Mouse (Mus musculus) yolk sac, embryonic 10.5 days (tissue): ENCODE measurements around the gene Celf1.

Experiments
- DNase-seq: peaks from one replicate; pipeline ENCODE4 v3.0.0-alpha.2; 2017; ENCODE audit warnings: low spot score

Celf1 gene

DNA sequence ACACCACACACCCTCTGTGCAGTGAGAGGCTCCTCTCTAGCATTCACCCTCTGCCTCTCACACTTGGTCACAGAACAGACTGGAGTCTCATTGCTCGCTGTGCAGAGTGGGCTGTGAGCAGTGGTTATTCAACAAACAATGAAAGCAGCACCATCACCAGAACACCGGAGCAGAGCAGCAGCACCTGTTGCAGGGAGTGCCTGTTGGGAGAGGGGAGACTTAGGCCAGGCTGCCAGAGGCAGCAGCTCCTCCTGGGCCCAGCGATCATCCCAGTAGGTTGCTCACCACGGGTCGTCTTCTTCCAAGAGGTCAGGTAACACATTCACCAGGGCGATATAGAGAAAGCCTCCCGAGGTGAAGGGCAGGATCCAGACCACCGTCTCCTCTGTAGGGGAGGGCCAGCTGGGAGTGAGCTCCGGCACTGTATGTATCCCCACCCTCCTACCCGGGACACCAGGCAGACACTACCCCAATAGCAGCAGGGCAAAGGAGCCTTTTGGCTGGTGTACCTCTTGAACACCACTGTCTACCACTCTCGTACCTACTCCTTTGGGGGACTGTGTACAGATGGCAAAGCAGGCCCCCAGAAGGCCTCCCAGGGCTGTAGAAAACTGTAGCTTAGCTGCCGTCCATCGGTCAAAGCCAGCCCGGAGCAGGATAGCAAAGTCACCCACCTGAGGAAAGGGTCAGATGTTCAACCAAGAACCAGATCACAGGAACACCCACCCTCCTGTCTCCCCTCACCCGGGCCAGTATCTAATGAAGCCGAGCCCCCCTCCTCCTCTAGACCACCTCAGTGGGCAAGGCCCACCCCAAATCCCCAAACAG lies 122.8 kb downstream of the Celf1 start:
- DNase-seq: no peak

DNA sequence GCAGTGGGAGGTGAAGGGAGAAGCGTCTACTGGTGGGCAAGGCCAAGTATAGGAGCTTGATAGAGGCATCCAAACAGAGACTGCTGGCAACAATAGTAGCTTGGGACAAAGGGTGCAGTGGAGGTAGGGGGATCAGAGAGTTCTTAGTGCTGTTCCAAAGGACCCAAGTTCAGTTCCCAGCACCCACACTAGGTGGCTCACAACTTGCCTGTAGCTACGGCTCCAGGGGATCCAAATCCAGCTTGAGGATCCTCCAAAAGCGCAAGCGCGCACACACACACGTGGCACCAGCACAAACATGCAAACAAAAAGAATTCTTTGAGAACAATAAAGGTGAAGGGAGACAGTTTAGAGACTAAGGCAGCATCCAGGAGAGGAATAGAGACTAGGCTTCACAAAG lies 124.0 kb downstream of the Celf1 start:
- no peak for DNase-seq

DNA sequence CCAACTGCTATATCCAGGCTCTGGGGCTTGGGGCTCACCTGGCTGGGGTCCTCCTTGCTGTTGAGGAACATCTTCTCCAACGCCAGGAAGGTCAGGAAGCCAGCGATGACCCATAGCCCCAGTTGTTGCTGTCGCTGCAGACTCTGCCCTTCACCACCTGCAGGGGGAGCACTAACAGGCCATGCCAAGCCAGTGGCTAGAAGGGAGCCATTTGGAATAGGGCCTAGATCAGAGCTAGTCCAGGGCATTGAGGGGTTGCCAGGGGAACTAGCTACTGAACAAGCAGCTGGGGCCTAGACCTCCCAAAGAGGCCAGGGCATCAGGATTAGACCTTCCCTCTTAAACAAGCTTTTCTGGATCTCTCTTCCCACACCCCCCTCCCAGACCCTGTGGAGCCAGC lies 125.4 kb downstream of the Celf1 start:
- no peak for DNase-seq

DNA sequence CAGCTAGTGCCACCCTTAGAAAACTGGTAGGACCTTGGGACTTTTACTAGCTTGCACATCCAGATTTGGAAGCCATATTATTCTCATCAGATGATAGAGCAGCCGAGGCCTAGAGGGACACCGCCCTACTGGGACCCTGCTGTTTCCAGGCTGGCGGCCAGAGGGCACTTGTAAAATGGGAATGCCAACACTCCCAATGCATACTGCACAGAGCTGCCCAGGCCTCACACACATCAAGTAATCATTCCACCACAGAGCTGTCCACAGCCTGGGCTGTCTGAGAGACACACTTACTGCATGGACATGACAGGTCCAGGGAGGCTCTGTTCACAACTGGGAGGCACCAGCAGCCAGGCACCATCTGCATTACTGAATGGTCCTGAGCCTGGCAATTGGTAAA lies 126.3 kb downstream of the Celf1 start:
- no peak for DNase-seq

DNA sequence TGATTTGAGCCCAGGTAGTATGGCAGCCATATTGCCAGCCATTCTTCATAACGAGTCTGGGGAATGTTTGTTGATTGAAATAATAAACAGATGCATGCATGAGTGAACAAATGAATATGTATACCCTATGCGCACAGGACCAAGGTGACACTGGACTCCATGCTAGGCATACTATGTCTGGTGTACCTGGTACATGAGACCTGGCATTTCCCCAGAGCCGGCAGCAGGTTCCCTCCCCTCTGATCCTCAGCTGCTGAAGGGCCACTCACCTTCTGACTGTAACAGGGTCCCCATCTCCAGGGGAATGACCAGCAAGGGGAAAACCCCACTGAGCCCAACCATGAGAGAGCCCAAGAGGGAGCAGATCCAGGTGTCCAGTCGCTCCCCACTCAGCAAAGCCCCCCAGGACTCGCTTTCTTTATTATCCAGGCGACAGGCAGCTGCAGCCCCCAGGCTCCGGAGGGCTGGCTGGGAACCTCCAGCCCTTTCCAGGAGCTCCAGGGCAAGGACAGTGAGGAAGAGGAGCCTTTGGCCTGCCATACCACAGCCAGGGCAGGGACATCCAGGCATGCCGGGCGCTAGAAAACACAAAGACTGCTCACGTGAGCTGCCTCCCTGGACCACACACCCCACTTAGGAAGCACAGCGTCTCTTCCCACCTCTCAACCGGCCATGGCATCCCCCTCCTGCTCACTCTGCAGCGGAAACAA lies 128.1 kb downstream of the Celf1 start:
- no peak for DNase-seq

DNA sequence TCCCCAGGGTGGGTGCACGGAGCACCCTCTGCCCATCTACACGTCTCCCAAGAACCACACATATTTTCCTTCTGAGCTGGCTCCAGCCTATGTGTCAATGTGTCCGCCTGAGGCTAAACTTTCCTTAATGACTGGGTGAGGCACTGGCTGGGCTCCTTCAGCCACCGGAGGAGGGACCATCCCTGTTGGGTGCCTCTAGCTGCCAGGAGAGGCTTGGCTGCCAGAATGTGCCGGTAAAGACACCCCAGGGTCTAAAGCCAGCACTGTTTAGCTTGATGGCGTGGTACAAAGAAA lies 128.6 kb downstream of the Celf1 start:
- no peak for DNase-seq
